Mouse (Mus musculus): ENCODE measurements at regions not wholly inside any gene's neighbourhood (a gene's known extent, or its start where the extent isn't known, plus 50 kb on each side); places are given as distances from the start of the nearest gene placed in this dataset.

GRCm38 (mm10) chr12:90469754-90470153 lies 268.5 kb downstream of the Dio2 start:
- DNase-seq (ENCODE audit: low read depth) = no peak
- TF ChIP-seq POLR2A (IDR thresholded peaks at IDR 0.05; ENCODE audit: borderline replicate concordance, extremely low read depth, insufficient read depth, insufficient read length, poor library complexity, severe bottlenecking) (no peak), CTCF (IDR thresholded peaks at IDR 0.05; ENCODE audit: borderline replicate concordance, extremely low read depth, insufficient read depth, insufficient read length) (no peak)

DNA sequence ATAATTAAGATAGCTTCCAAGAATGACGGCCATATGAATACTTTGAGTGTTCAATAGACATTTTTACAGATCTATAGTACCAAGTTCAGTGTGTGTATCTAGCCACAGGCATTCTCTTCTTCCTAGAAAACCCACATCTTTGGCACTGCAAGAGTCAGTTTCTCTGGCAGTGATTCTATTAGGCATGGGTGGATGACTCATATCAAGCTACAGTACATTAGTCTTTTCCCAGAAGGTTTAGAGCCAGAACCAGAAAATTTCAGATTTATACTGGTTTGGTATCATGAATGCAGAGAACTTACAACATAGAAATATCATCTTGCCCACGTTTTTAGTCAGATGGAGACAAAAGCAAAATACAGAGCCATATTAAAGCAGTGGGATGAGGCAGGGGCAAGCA lies 278.1 kb downstream of the Dio2 start:
- no peak for TF ChIP-seq POLR2A (IDR thresholded peaks at IDR 0.05; ENCODE audit: borderline replicate concordance, extremely low read depth, insufficient read depth, insufficient read length, poor library complexity, severe bottlenecking)
- TF ChIP-seq CTCF (IDR thresholded peaks at IDR 0.05; ENCODE audit: borderline replicate concordance, extremely low read depth, insufficient read depth, insufficient read length) = no peak
- DNase-seq (ENCODE audit: low read depth) = no peak

DNA sequence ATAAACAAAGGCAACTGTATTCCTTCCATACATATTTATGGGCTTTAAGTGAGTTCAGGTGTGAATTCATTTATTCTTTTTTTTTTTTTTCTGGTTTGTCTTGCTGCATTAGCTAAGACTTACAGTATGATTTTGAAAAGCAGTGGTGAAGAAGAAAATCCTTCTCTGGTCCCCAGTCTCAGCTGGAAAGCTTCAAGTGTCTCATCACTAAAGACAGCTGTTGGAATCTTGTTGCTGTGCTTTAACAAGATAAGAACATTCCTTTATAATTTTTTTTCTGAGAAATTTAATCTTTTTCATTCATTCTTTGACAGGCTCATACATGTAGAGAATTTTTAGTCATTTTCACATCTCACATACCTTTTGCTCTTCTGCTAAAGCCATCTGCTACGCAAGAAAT lies 297.6 kb downstream of the Dio2 start:
- no peak for DNase-seq (ENCODE audit: low read depth)
- no peak for TF ChIP-seq POLR2A (IDR thresholded peaks at IDR 0.05; ENCODE audit: borderline replicate concordance, extremely low read depth, insufficient read depth, insufficient read length, poor library complexity, severe bottlenecking)
- TF ChIP-seq CTCF (IDR thresholded peaks at IDR 0.05; ENCODE audit: borderline replicate concordance, extremely low read depth, insufficient read depth, insufficient read length) = no peak

GRCm38 (mm10) chr12:90425276-90426063 lies 312.8 kb downstream of the Dio2 start:
- DNase-seq (ENCODE audit: low read depth) = peak; percentile 75
- TF ChIP-seq CTCF (IDR thresholded peaks at IDR 0.05; ENCODE audit: borderline replicate concordance, extremely low read depth, insufficient read depth, insufficient read length) (no peak), POLR2A (IDR thresholded peaks at IDR 0.05; ENCODE audit: borderline replicate concordance, extremely low read depth, insufficient read depth, insufficient read length, poor library complexity, severe bottlenecking) (no peak)

DNA sequence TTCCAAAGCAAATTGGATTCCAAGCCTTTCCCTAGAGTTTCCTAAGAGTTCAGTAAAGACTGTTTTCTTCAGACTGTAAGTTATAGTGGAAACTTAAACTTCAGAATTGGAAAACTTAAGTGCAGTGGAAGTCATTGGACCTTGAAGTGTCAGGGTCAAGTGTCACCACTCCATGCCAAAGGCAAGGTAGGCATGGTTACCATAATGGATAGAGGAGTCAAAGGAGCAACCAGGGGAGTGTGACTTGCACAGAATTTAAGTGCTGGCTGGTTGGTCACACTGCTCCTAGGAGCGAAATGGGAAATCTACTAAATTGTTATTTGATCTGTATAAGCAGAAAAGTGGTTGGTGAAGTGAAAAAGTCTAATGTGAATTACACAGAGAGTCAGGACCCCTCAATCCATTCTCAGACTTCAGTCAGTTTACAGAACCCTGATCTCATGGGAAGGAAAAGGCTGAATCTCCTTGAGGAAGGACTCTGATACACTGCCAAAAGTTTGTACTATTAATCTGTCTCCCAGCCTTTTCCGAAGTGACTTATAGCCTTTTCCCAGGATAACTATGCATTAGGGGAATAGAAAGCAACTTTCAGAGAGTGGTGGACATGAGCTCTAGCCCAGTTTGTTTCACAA lies 320.5 kb downstream of the Dio2 start:
- DNase-seq (ENCODE audit: low read depth) = no peak
- TF ChIP-seq CTCF (IDR thresholded peaks at IDR 0.05; ENCODE audit: borderline replicate concordance, extremely low read depth, insufficient read depth, insufficient read length) (no peak), POLR2A (IDR thresholded peaks at IDR 0.05; ENCODE audit: borderline replicate concordance, extremely low read depth, insufficient read depth, insufficient read length, poor library complexity, severe bottlenecking) (no peak)

- no peak for DNase-seq (ENCODE audit: low read depth)
- no peak for TF ChIP-seq POLR2A (IDR thresholded peaks at IDR 0.05; ENCODE audit: borderline replicate concordance, extremely low read depth, insufficient read depth, insufficient read length, poor library complexity, severe bottlenecking)
- no peak for TF ChIP-seq CTCF (IDR thresholded peaks at IDR 0.05; ENCODE audit: borderline replicate concordance, extremely low read depth, insufficient read depth, insufficient read length)
These were observed 329.5 kb downstream of the Dio2 start for GRCm38 (mm10) chr12:90408716-90409115.

DNA sequence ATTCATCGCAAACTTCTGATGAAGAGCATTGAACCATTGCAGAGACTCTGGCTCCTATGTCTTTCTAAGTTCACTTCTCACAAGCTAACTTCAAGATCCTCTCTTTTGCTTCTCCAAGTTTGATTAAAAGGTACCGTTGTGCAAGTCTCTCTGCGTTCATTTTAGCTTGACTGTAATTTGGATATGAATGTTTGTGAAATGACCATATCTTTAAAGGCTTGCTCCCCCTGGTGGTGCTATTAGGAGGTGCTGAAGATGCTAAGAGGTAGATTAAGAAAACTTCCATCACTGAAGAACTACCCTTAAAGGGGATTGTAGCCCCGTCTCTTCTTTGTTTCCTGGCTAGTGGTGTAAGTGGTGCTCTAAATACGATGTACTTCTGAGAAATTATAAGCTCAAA lies 339.7 kb downstream of the Dio2 start:
- DNase-seq (ENCODE audit: low read depth) = peak; percentile 50
- TF ChIP-seq CTCF (IDR thresholded peaks at IDR 0.05; ENCODE audit: borderline replicate concordance, extremely low read depth, insufficient read depth, insufficient read length) (no peak; the same call in 1 of the 2 replicates), POLR2A (IDR thresholded peaks at IDR 0.05; ENCODE audit: borderline replicate concordance, extremely low read depth, insufficient read depth, insufficient read length, poor library complexity, severe bottlenecking) (no peak)
